Mouse (Mus musculus): Measurements from ENCODE around the gene Skint10.

Gene Skint10

GRCm38 (mm10) chr4:112774766-112775165, at the start of gene Skint10:
Gene Skint10, minus strand, starts transcription at chr4:112774866.
- DNase-seq (ENCODE audit: low spot score in 2 of 2) = no peak

GRCm38 (mm10) chr4:112790646-112791045, 16.0 kb upstream of the Skint10 start:
- no peak for DNase-seq (ENCODE audit: low spot score in 2 of 2)
